ENCODE assay signal across 16 mouse cellular contexts in genomic region chr6:48529261-48529660, GRCm38 (mm10). TPM values are rescaled to one million over a fixed set of nuclear protein-coding genes. Genes with fewer than 3 reads are reported as not detected.
DNase-seq lines count a peak whose midpoint lies in the region; ATAC-seq and TF ChIP-seq lines count a peak whose summit lies in the region.
"Had no signal": no experiment of that assay in that cellular context is flagged by ENCODE, and none has a peak within 500 bp of the region (broad histone marks: within the 10 kb centered on the region; RNA-seq: fewer than 3 reads in every experiment).

No protein-coding gene starts in this region.

- no peak for TF ChIP-seq EP300 in heart, postnatal 0 days (IDR thresholded peaks at IDR 0.05; ENCODE audit: low read depth)

- 66% methylated on average over 14 of the region's 14 CpGs for WGBS in heart, postnatal 0 days
- 75% methylated on average over 14 of the region's 14 CpGs for WGBS in midbrain, postnatal 0 days
- 79% methylated on average over 14 of the region's 14 CpGs for WGBS in midbrain, embryonic 14.5 days

- H3K9ac ChIP-seq in heart, postnatal 0 days (replicated peaks; ENCODE audit: low read depth, low read length), result no peak overlapping the region
- H3K9ac ChIP-seq in midbrain, postnatal 0 days (replicated peaks; ENCODE audit: low read length, poor library complexity, severe bottlenecking), result no peak overlapping the region
- H3K9ac ChIP-seq in midbrain, embryonic 14.5 days (replicated peaks; ENCODE audit: low read length), result no peak overlapping the region
- H3K9ac ChIP-seq: embryonic facial prominence, embryonic 13.5 days; hindbrain, embryonic 15.5 days; midbrain, embryonic 15.5 days had no signal

- no peak overlapping the region for H3K4me2 ChIP-seq in heart, postnatal 0 days (ENCODE audit: low read depth, low read length)
- H3K4me2 ChIP-seq in midbrain, postnatal 0 days (ENCODE audit: low read depth, low read length, poor library complexity, severe bottlenecking), result no peak overlapping the region
- H3K4me2 ChIP-seq in midbrain, embryonic 14.5 days (ENCODE audit: low read length), result no peak overlapping the region
- H3K4me2 ChIP-seq: embryonic facial prominence, embryonic 13.5 days; hindbrain, embryonic 15.5 days; midbrain, embryonic 15.5 days had no signal

- 0 out of 2 replicates have a peak, but pooled peaks cover 9% of the 10 kb centered on the region for H3K36me3 ChIP-seq in heart, postnatal 0 days (replicated peaks; ENCODE audit: control insufficient read depth, insufficient read depth, low read length)
- H3K36me3 ChIP-seq in midbrain, postnatal 0 days (ENCODE audit: insufficient read depth, low read length), result peaks cover 56% of the 10 kb centered on the region
- peaks cover 23% of the 10 kb centered on the region; the same call in 1 of the 2 replicates for H3K36me3 ChIP-seq in midbrain, embryonic 14.5 days (ENCODE audit: control insufficient read depth, insufficient read depth, low read length)

- H3K4me3 ChIP-seq in heart, postnatal 0 days (ENCODE audit: low read depth, low read length), result no peak overlapping the region
- H3K4me3 ChIP-seq in midbrain, postnatal 0 days (ENCODE audit: low read depth, low read length), result no peak overlapping the region
- H3K4me3 ChIP-seq in midbrain, embryonic 14.5 days (replicated peaks; ENCODE audit: low read depth, low read length), result no peak overlapping the region
- H3K4me3 ChIP-seq: embryonic facial prominence, embryonic 13.5 days; hindbrain, embryonic 15.5 days; midbrain, embryonic 15.5 days had no signal

- DNase-seq in heart, postnatal 0 days (ENCODE audit: low spot score), result no peak
- DNase-seq in heart, postnatal 4 days, result no peak
- no peak for DNase-seq in midbrain, postnatal 0 days (ENCODE audit: low spot score)
- no peak for DNase-seq in midbrain, embryonic 14.5 days
- DNase-seq in ZHBTc4 (ENCODE audit: low read depth, low spot score), result peak; percentile 42
- DNase-seq in right cerebral cortex, postnatal 25 days, result no peak
- no peak for DNase-seq in cerebellum, adult 18-20 months
- DNase-seq: adrenal gland, postnatal 36 days; kidney, adult 8-10 months; layer of hippocampus, postnatal 36 days; left cerebral cortex, postnatal 4 days had no signal

- no peaks in the 10 kb centered on the region for H3K27me3 ChIP-seq in heart, postnatal 0 days (ENCODE audit: control insufficient read depth, insufficient read depth, low read length)
- no peaks in the 10 kb centered on the region for H3K27me3 ChIP-seq in midbrain, postnatal 0 days (ENCODE audit: insufficient read depth, low read length)
- no peaks in the 10 kb centered on the region for H3K27me3 ChIP-seq in midbrain, embryonic 14.5 days (ENCODE audit: control insufficient read depth, insufficient read depth, low read length)
- H3K27me3 ChIP-seq: embryonic facial prominence, embryonic 13.5 days; hindbrain, embryonic 15.5 days; midbrain, embryonic 15.5 days had no signal

- no peaks in the 10 kb centered on the region for H3K4me1 ChIP-seq in heart, postnatal 0 days (ENCODE audit: control insufficient read depth, insufficient read depth)
- no peaks in the 10 kb centered on the region for H3K4me1 ChIP-seq in midbrain, postnatal 0 days (ENCODE audit: insufficient read depth, low read length)
- no peaks in the 10 kb centered on the region for H3K4me1 ChIP-seq in midbrain, embryonic 14.5 days (ENCODE audit: control insufficient read depth, insufficient read depth, low read length)
- H3K4me1 ChIP-seq: hindbrain, embryonic 15.5 days; midbrain, embryonic 15.5 days had no signal

- no peak for ATAC-seq in heart, postnatal 0 days (ENCODE audit: insufficient read depth, low read depth)
- no peak for ATAC-seq in midbrain, postnatal 0 days (ENCODE audit: low FRiP score)
- ATAC-seq in midbrain, embryonic 14.5 days (ENCODE audit: low FRiP score, low TSS enrichment), result no peak
- ATAC-seq in megakaryocyte progenitor cell, adult 5-6 weeks (replicated peaks; ENCODE audit: poor library complexity), result peak; percentile 26; the same call in 1 of the 2 replicates
- ATAC-seq: activated CD4-positive, CD25-positive, alpha-beta regulatory T cell, adult 4 months; midbrain, embryonic 15.5 days had no signal

- TF ChIP-seq CTCF in heart, postnatal 0 days (IDR thresholded peaks at IDR 0.05; ENCODE audit: low read depth), result peak; percentile 26; the same call in 1 of the 2 replicates
- peak; percentile 20; the same call in 1 of the 2 replicates for TF ChIP-seq CTCF in midbrain, postnatal 0 days (IDR thresholded peaks at IDR 0.05)

- H3K27ac ChIP-seq in heart, postnatal 0 days (ENCODE audit: low read depth), result no peak overlapping the region
- no peak overlapping the region for H3K27ac ChIP-seq in midbrain, postnatal 0 days (ENCODE audit: low read depth, low read length)
- H3K27ac ChIP-seq in midbrain, embryonic 14.5 days (replicated peaks; ENCODE audit: low read depth, low read length), result no peak overlapping the region
- H3K27ac ChIP-seq: embryonic facial prominence, embryonic 13.5 days; hindbrain, embryonic 15.5 days; midbrain, embryonic 15.5 days had no signal

- no peaks in the 10 kb centered on the region for H3K9me3 ChIP-seq in heart, postnatal 0 days (replicated peaks; ENCODE audit: control insufficient read depth, low read length)
- H3K9me3 ChIP-seq in midbrain, postnatal 0 days (ENCODE audit: low read length), result no peaks in the 10 kb centered on the region
- H3K9me3 ChIP-seq in midbrain, embryonic 14.5 days (ENCODE audit: control insufficient read depth, low read length), result no peaks in the 10 kb centered on the region
- H3K9me3 ChIP-seq: embryonic facial prominence, embryonic 13.5 days; hindbrain, embryonic 15.5 days; midbrain, embryonic 15.5 days had no signal

RNA-seq across cellular contexts. Expression of gene Atp6v0e2, which starts 8.2 kb away (rescaled TPM):
- total RNA-seq in heart, postnatal 0 days (2014; rRNA removed; ENCODE audit: low replicate concordance), result 10.5 and 17.2 TPM in 2 replicates
- polyA plus RNA-seq in heart, postnatal 0 days (2015; fragmentation: Nextera tagmentation; extraction: Ambion mirVana), result 13.0 and 15.4 TPM in 2 replicates
- total RNA-seq in heart, postnatal 4 days (2021), result 10 to 100 TPM; 14.0 to 16.4 TPM
- total RNA-seq in midbrain, postnatal 0 days (2014; rRNA removed), result 398 and 447 TPM in 2 replicates
- polyA plus RNA-seq in midbrain, postnatal 0 days (2015; fragmentation: Nextera tagmentation; extraction: Ambion mirVana), result 497 and 556 TPM in 2 replicates
- polyA plus RNA-seq in midbrain, embryonic 14.5 days (2014; fragmentation: Nextera tagmentation; extraction: Ambion mirVana), result 190 and 241 TPM in 2 replicates
- total RNA-seq in megakaryocyte progenitor cell, adult 5-6 weeks (2015), result not detected in 2 replicates
- total RNA-seq in megakaryocyte progenitor cell, adult 5-6 weeks (2017), result not detected in 2 replicates
- polyA plus RNA-seq: activated CD4-positive, CD25-positive, alpha-beta regulatory T cell, adult 4 months had no signal

RNA-seq across cellular contexts. Expression of gene Lrrc61, which starts 25.3 kb away (rescaled TPM):
- 3.9 and 7.6 TPM in 2 replicates for total RNA-seq in heart, postnatal 0 days (2014; rRNA removed; ENCODE audit: low replicate concordance)
- polyA plus RNA-seq in heart, postnatal 0 days (2015; fragmentation: Nextera tagmentation; extraction: Ambion mirVana), result 3.8 and 5.8 TPM in 2 replicates
- 1 to 10 TPM; 7.5 to 9.1 TPM for total RNA-seq in heart, postnatal 4 days (2021)
- total RNA-seq in midbrain, postnatal 0 days (2014; rRNA removed), result 29.4 and 82.4 TPM in 2 replicates
- polyA plus RNA-seq in midbrain, postnatal 0 days (2015; fragmentation: Nextera tagmentation; extraction: Ambion mirVana), result 21.4 and 23.3 TPM in 2 replicates
- polyA plus RNA-seq in midbrain, embryonic 14.5 days (2014; fragmentation: Nextera tagmentation; extraction: Ambion mirVana), result 11.0 and 20.1 TPM in 2 replicates
- 8.0 and 11.6 TPM in 2 replicates for total RNA-seq in megakaryocyte progenitor cell, adult 5-6 weeks (2015)
- total RNA-seq in megakaryocyte progenitor cell, adult 5-6 weeks (2017), result 4.9 and 6.3 TPM in 2 replicates

RNA-seq across cellular contexts. Expression of gene Rarres2, which starts 43.3 kb away (rescaled TPM):
- 56.8 and 72.8 TPM in 2 replicates for total RNA-seq in heart, postnatal 0 days (2014; rRNA removed; ENCODE audit: low replicate concordance)
- 65.7 and 71.8 TPM in 2 replicates for polyA plus RNA-seq in heart, postnatal 0 days (2015; fragmentation: Nextera tagmentation; extraction: Ambion mirVana)
- 10 to 100 TPM; 69.3 to 70.3 TPM for total RNA-seq in heart, postnatal 4 days (2021)
- 4.6 and 6.6 TPM in 2 replicates for total RNA-seq in midbrain, postnatal 0 days (2014; rRNA removed)
- 7.4 and 10.6 TPM in 2 replicates for polyA plus RNA-seq in midbrain, postnatal 0 days (2015; fragmentation: Nextera tagmentation; extraction: Ambion mirVana)
- 1.5 and 3.6 TPM in 2 replicates for polyA plus RNA-seq in midbrain, embryonic 14.5 days (2014; fragmentation: Nextera tagmentation; extraction: Ambion mirVana)
- total RNA-seq in megakaryocyte progenitor cell, adult 5-6 weeks (2015), result not detected in 2 replicates
- not detected in 2 replicates for total RNA-seq in megakaryocyte progenitor cell, adult 5-6 weeks (2017)

Comparison
In these comparisons a context has a peak if more than half of its experiments do, and no peak if none do; other contexts are left out.
1. RNA of gene Atp6v0e2, which starts 8.2 kb away (total RNA-seq): 398 to 447 TPM in midbrain, postnatal 0 days; 14.0 to 16.4 TPM in heart, postnatal 4 days, 10.5 to 17.2 TPM in heart, postnatal 0 days and not detected in megakaryocyte progenitor cell, adult 5-6 weeks; every median in the first group is over 10 times any median in the second.